Mouse (Mus musculus) G1E (cell line): Measurements from ENCODE around the gene F5. TPM values are rescaled to one million over a fixed set of nuclear protein-coding genes. Genes with fewer than 3 reads are reported as not detected.

Experiments
- ATAC-seq: 2 replicates; pipeline ENCODE4 v1.8.0; 2016; ENCODE audit warnings: mild to moderate bottlenecking; ENCODE audit not compliant: insufficient number of reproducible peaks, poor library complexity, low FRiP score, severe bottlenecking; ENCODE audit errors: extremely low read depth
- DNase-seq: peaks from one replicate; pipeline ENCODE4 v3.0.0; 2012; ENCODE audit warnings: low spot score
- H3K27me3 ChIP-seq: 2 replicates; pipeline ENCODE4 v1.6.1; 2012; ENCODE audit warnings: mild to moderate bottlenecking, low read length, inconsistent platforms; ENCODE audit not compliant: insufficient read depth
- H3K36me3 ChIP-seq: replicated peaks from 2 replicates; pipeline ENCODE3; 2012; ENCODE audit warnings: mild to moderate bottlenecking, inconsistent platforms
- H3K4me1 ChIP-seq: 2 replicates; pipeline ENCODE4 v1.6.1; 2012; ENCODE audit warnings: low read depth, low read length, inconsistent platforms, mixed read lengths; ENCODE audit not compliant: insufficient read depth
- H3K4me3 ChIP-seq: 2 replicates; pipeline ENCODE4 v1.5.1; 2012; ENCODE audit warnings: low read depth, mild to moderate bottlenecking, inconsistent platforms, low read length, moderate library complexity, mixed read lengths
- H3K9me3 ChIP-seq: replicated peaks from 2 replicates; pipeline ENCODE4 v1.6.1; 2012; ENCODE audit warnings: inconsistent platforms
- CTCF ChIP-seq: IDR thresholded peaks from 2 replicates; pipeline ENCODE4 v1.5.1; 2012; ENCODE audit warnings: low read depth, low read length, inconsistent platforms, mixed read lengths
- GATA1 ChIP-seq: IDR thresholded peaks from 2 replicates; pipeline ENCODE4 v1.6.1; 2012; ENCODE audit warnings: borderline replicate concordance, low read length, inconsistent platforms, mixed read lengths
- GATA2 ChIP-seq: IDR thresholded peaks from 2 replicates; pipeline ENCODE4 v1.6.1; 2012; ENCODE audit warnings: low read depth, low read length, inconsistent platforms, borderline replicate concordance
- POLR2AphosphoS5 ChIP-seq: IDR thresholded peaks from 2 replicates; pipeline ENCODE4 v1.6.1; 2012; ENCODE audit warnings: low read depth, low read length, inconsistent platforms; ENCODE audit not compliant: insufficient replicate concordance
- TAL1 ChIP-seq: conservative IDR thresholded peaks from 2 replicates; pipeline ENCODE4 v1.6.1; 2012; ENCODE audit warnings: low read depth, low read length, inconsistent platforms, mixed read lengths
- polyA plus RNA-seq: library from polyadenylated mRNA; stranded (reverse); fragments of >175 nt; gene quantifications from 2 replicates; pipeline ENCODE4 v1.2.3, GENCODE M21; 2012
- total RNA-seq, 2 experiments: library from RNA; stranded (forward) in 1 of 2; stranded (reverse) in 1 of 2; fragments of 200-1000 nt in 1 of 2; fragments of >200 nt in 1 of 2; fragmentation: Nextera tagmentation in 1 of 2; gene quantifications; 2 replicates each; pipeline ENCODE4 v1.2.3; 2014 to 2017

F5 gene
- total and polyA plus RNA-seq, 3 experiments, result 0.01 to 0.05 TPM; not detected in 1

DNA sequence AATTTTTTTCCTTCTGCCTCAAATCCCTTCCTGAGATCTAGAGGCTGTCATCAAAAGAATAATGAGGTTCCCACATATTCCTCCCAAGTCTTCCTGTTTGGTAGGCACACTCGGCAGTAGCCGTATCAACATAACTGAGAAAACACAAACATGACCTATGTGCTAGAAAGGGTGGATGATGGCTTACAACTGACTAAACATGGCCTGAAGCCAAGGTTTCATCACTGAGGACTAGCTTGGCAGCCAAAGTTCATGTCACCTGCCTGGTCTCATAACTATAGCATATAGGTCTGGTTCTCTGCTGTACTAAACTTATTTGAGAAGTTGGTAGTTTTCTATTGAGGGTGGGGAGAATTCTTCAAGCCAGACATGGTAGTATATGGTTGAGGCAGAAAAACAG is 56.8 kb downstream of the F5 start:
- peaks cover 13% of the 10 kb centered on the region for H3K27me3 ChIP-seq
- ATAC-seq (no peak), DNase-seq (no peak)
- H3K4me3 ChIP-seq, result no peak overlapping the region
- no peaks in the 10 kb centered on the region for H3K4me1 ChIP-seq
- H3K9me3 ChIP-seq, result no peaks in the 10 kb centered on the region
- TF ChIP-seq GATA2, result no peak
- TF ChIP-seq POLR2AphosphoS5, result no peak
- TF ChIP-seq CTCF, result no peak
- TF ChIP-seq GATA1, result no peak
- TF ChIP-seq TAL1, result no peak
- no peaks in the 10 kb centered on the region for H3K36me3 ChIP-seq

GRCm38 (mm10) chr1:164210899-164211298 is 59.3 kb downstream of the F5 start:
- ATAC-seq (no peak), DNase-seq (no peak)
- Histone ChIP-seq H3K4me1 (no peaks in the 10 kb centered on the region), H3K9me3 (no peaks in the 10 kb centered on the region), H3K4me3 (no peak overlapping the region), H3K36me3 (no peaks in the 10 kb centered on the region), H3K27me3 (peaks cover 3% of the 10 kb centered on the region; the same call in 1 of the 2 replicates)
- no peak for TF ChIP-seq GATA2
- TF ChIP-seq GATA1, result no peak

DNA sequence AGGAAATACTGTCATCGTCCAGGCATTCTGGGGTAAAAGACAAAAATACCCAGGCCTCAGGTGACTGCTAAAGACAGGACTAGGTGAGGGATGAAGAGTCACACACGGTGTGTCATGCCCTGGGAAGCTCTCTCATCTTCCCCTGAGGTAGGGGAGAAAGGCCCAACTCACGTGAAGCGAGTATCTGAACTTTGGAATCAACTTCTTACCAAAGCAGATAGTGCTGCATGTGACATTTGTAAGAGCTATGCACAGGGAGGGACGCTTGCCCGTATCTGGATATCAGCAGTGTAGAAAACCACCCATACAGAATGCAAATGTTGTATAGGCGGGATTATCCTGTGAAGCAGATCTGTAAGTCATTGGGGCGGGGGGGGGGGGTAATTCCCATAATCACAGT is 61.0 kb downstream of the F5 start:
- no peak overlapping the region for H3K4me3 ChIP-seq
- no peak for DNase-seq
- H3K9me3 ChIP-seq, result no peaks in the 10 kb centered on the region
- H3K27me3 ChIP-seq, result peaks cover 3% of the 10 kb centered on the region; the same call in 1 of the 2 replicates
- no peak for TF ChIP-seq TAL1
- TF ChIP-seq GATA1, result no peak
- no peak for TF ChIP-seq CTCF
- H3K4me1 ChIP-seq, result no peaks in the 10 kb centered on the region
- H3K36me3 ChIP-seq, result no peaks in the 10 kb centered on the region
- ATAC-seq, result no peak

DNA sequence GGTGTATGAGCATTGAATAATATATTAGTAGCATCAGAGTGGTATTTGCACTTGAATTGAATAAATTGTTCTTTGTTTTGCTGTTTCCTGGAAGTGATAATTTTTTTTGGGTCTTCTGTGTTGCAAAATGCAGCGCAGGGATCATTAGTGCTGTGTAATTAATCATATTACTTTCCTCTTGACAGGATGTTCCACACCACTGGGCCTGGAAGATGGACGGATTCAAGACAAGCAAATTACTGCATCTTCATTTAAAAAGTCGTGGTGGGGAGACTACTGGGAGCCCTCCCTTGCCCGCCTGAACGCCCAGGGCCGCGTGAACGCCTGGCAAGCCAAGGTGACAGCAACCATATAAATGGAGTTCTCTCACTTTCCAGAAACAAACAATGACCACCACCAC is 62.6 kb downstream of the F5 start:
- TF ChIP-seq CTCF, result no peak
- no peaks in the 10 kb centered on the region for H3K4me1 ChIP-seq
- no peaks in the 10 kb centered on the region for H3K36me3 ChIP-seq
- DNase-seq (no peak), ATAC-seq (no peak)
- H3K4me3 ChIP-seq, result no peak overlapping the region
- H3K9me3 ChIP-seq, result no peaks in the 10 kb centered on the region
- H3K27me3 ChIP-seq, result peaks cover 3% of the 10 kb centered on the region; the same call in 1 of the 2 replicates

GRCm38 (mm10) chr1:164215097-164215496 is 63.5 kb downstream of the F5 start:
- Histone ChIP-seq H3K27me3 (peaks cover 1% of the 10 kb centered on the region; the same call in 1 of the 2 replicates), H3K4me1 (no peaks in the 10 kb centered on the region), H3K4me3 (no peak overlapping the region), H3K9me3 (no peaks in the 10 kb centered on the region), H3K36me3 (no peaks in the 10 kb centered on the region)
- DNase-seq (no peak), ATAC-seq (no peak)
- TF ChIP-seq CTCF (no peak), GATA1 (no peak), GATA2 (no peak), POLR2AphosphoS5 (no peak), TAL1 (no peak)

DNA sequence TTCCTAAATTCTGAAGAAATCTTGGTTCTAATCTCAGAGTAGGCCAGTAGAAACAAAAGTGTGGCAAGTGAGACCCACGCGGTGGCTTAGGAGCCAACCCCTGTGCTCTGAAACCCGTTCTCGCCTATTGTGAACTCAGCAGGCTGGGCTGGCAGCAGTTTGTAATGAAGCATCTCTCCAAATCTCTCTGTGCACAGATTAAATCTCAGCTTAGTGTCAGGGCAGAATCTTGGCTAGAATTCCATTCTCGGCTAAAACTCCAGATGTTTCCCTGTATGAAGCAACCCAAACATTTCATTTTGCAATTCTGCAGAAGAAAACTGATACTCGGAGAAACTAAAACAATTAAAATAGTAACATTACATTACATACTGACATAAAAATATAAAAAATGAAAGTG is 63.9 kb downstream of the F5 start:
- no peaks in the 10 kb centered on the region for H3K4me1 ChIP-seq
- no peak for ATAC-seq
- H3K27me3 ChIP-seq, result peaks cover 3% of the 10 kb centered on the region; the same call in 1 of the 2 replicates
- H3K9me3 ChIP-seq, result no peaks in the 10 kb centered on the region
- TF ChIP-seq TAL1 (no peak), GATA2 (no peak), POLR2AphosphoS5 (no peak), CTCF (no peak), GATA1 (no peak)
- no peaks in the 10 kb centered on the region for H3K36me3 ChIP-seq
- H3K4me3 ChIP-seq, result no peak overlapping the region
- DNase-seq, result no peak
